Mouse (Mus musculus) thymus, postnatal 4 days (tissue): Measurements from ENCODE around the gene Nlrp9b.
"Not testable (repeated sequence)": the region's sequence is repeated elsewhere in the genome, so short reads cannot be mapped to it uniquely, and the experiment has no call there.

ENCODE experiments used
- DNase-seq: peaks from one replicate; pipeline ENCODE4 v3.0.0; 2021

Nlrp9b gene

DNA sequence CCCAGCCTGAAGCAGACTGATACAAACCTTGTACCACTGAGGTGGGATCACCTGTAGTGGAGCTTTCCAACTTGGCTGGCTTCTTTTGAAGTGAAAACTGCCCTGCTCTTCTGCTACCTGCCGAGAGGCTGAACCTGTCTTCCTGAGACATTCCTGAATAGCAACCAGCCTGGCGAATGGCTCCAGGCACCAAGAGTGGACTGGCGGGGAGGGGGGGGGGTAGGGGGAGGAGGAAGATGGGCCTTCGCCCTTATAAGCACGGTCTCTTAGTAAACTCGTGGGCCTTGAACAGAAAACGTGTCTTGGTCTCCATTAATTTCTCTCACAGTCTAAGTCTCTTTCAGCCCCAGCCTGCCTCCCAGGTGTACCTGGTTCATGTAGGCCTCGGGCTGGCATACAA, at the start of gene Nlrp9b:
Gene Nlrp9b, plus strand, starts transcription at position 301 of the 400 bp plus-strand sequence.
- not testable (repeated sequence) for DNase-seq

DNA sequence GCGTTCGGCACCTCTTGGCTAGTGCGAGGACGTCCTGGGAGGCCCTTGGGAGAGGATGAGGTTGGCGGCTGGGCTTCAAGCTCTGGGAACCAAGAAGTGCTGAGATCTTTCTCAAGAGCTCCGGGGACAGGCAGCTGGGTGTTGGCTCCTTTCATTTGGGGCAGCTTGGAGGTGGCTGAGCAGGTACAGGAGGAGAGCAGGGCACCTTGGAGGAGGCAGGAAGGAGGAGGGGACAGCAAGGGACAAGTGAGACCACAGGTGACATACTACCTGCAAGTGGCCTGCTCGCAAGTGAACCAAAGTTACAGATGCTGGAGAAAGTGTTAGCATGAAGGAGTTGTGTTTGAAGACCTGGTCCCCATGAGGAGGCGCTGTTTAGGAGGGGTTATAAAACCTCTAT, 46.6 kb upstream of the Nlrp9b start:
- DNase-seq = peak; percentile 58

- peak; percentile 65 for DNase-seq
Observed at GRCm38 (mm10) chr7:19945201-19945600, 46.1 kb upstream of the Nlrp9b start.

GRCm38 (mm10) chr7:19945821-19946515, 45.3 kb upstream of the Nlrp9b start:
- peak; percentile 70 for DNase-seq

- DNase-seq = no peak
Observed at GRCm38 (mm10) chr7:19948956-19949355, 42.3 kb upstream of the Nlrp9b start.

GRCm38 (mm10) chr7:19949996-19950395, 41.3 kb upstream of the Nlrp9b start:
- DNase-seq = peak; percentile 97

GRCm38 (mm10) chr7:19950589-19950988, 40.7 kb upstream of the Nlrp9b start, which contains the start of gene Igsf23:
Igsf23 (minus strand) TSS chr7:19950756.
- DNase-seq = no peak

DNA sequence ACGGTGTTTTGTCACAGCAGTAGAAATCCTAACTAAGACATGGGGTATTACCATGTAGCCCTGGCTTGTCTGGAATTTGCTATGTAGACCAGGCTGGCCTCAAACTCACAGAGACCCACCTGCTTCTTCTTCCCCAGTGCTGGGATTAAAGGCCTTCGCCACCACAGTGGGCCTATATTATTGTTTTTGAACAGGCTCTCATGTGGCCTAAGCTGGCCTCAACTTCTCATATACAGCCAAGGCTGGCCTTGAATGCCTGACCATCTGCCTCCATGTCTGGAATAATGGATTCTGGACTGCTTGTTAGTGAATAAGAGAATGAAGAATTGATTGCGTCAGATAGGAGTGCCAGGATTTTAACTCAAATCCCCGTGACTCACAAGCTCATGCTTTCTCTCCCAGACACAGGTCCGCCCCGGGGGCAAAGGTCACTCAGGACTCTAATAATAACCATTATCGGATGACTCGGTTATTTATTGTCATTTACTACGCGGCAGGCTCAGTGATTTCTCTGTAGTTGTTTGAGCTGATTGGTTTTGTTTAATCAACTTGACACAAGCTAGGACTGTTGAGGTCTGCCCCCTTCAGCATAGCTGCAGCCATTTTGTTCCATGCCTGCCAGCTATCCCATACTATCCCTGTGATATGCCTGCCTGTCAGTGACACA, 38.8 kb upstream of the Nlrp9b start:
- DNase-seq = no peak

GRCm38 (mm10) chr7:19953054-19953453, 38.2 kb upstream of the Nlrp9b start:
- no peak for DNase-seq

- peak; percentile 52 for DNase-seq
Observed at GRCm38 (mm10) chr7:19955861-19956260, 35.4 kb upstream of the Nlrp9b start.

DNA sequence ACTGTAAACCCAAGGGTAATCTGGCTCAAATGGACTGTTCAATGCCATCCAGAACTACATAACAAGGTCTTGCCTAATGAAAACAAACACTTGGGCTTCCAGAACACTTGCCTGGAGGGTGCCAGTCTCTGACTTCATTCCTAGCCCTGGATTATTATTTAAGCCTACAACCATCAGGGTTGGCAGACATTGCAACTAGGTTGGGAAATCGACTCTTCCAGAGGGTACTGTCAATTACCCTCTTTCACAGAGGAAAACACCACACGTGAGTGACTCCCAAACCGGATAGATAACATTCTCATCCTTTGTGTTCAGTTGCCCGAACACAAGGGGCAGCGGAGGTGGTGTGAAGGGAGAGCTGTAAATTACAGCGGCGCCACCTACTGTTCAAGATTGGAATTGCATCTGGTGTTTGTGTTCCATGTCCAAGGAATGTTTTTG, 34.9 kb upstream of the Nlrp9b start:
- peak; percentile 96 for DNase-seq

DNA sequence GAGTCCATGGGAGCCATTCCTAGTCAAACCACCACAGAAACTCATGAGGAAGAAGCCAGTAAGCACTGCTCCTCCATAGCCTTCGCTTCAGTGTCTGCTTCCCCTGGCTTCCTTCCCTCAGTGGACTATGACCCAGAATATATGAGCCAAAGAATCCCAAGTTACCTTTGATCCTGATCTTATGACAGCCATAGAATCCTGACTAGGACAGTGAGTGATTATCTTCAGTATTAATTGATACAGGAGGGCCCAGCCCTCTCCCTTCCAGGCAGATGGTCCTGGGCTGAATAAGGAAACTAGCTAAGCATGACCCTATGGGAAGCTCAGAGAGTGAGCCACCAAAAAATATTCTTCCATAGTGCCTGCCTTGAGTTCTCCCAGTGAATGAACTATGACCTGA, 28.8 kb upstream of the Nlrp9b start:
- no peak for DNase-seq

GRCm38 (mm10) chr7:19964985-19965579, 26.2 kb upstream of the Nlrp9b start, which contains the start of gene Ceacam20:
Ceacam20 (plus strand) TSS chr7:19965412.
- DNase-seq = no peak

- DNase-seq = no peak
Observed at GRCm38 (mm10) chr7:19969106-19969505, 22.2 kb upstream of the Nlrp9b start.

GRCm38 (mm10) chr7:19969541-19970090, 21.6 kb upstream of the Nlrp9b start:
- peak; percentile 32 for DNase-seq

GRCm38 (mm10) chr7:19970196-19970595, 21.1 kb upstream of the Nlrp9b start:
- no peak for DNase-seq

DNA sequence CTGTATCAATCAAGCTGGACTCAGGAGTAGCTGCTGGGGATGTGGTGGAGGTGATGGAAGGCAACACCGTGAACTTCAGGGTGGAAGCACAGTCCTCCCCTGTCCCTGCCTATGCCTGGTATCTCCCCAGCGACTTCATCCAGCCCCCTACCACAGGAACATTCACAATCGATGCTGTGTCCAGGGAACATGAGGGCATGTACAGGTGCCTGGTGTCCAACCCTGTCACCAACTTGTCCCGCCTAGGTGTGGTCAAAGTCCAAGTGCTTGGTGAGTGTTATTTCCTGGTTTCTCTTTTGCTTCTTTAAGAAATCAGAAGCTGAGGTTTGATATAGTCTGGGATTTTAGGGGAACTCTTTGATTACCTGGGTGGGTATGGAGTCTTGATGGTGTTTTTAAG, 19.7 kb upstream of the Nlrp9b start:
- no peak for DNase-seq

DNA sequence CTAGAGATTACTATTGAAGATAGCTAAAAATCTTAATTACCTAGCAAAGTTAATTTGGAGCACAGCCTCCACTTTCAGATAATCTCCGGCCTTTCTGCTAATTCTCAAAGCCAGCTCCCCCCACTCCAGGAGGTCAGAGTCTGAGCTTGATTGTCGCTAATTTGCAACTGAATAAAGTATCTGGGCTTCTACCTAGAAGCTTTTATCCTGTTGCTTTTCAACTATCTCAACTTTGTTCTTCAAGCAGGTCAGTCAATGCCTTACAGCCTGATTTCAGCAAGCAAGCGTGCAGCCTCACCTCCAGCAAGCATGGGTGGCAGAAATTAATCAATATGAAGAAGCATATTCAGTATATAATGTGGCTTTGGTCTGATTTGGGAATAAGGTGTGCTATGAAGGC, 5.5 kb downstream of the Nlrp9b start:
- DNase-seq = not testable (repeated sequence)

- no peak for DNase-seq
Observed at GRCm38 (mm10) chr7:20009987-20010386, 18.7 kb downstream of the Nlrp9b start.

GRCm38 (mm10) chr7:20064100-20064499, 72.8 kb downstream of the Nlrp9b start:
- DNase-seq = not testable (repeated sequence)

DNA sequence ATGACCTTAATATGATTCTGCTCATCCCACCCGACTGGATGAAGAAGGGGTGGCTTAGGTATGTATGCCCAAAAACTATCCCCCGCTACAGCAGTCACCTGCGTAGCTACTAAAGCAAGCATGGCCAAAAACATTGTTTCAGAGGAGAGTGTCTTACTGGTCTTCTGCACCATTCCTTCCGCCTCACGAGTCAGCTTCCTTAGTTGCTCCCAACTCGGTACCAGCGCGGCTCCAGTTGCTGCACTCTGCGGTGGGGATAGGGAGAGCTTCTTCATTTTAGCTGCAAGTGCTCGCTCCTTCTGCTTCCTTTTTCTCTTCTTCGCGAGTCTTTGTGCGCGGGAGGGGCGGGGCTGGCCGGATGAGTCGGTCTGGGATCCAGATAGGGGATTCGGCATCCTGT, 86.9 kb downstream of the Nlrp9b start:
- DNase-seq = not testable (repeated sequence)

- not testable (repeated sequence) for DNase-seq
Observed at GRCm38 (mm10) chr7:20099380-20099779, 108.1 kb downstream of the Nlrp9b start, which contains the start of gene Vmn1r91. Vmn1r91 (plus strand) TSS chr7:20099680.

DNA sequence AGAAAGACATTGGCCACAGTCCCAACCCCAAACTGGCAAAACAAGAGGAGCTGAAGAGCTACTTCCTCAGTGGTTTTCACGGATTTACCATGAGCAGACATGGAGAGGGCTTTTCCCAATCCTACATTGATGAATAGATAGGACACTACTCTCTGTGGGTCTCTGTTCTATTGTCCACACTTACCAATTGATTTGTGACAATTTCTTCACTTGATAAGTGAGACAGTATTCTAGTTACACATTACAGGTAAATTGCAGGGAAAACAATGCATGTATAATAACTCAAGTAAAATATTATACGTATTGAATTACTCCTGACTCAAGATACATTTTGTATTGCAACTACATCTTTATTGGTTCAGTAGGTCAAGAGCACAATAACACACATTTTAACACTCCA, 131.2 kb downstream of the Nlrp9b start, which contains the start of gene Gm16442:
Gene Gm16442, minus strand, starts transcription at position 101 of the 400 bp plus-strand sequence.
- DNase-seq = not testable (repeated sequence)
